Mouse (Mus musculus) ES-E14 (cell line): Measurements from ENCODE around the gene Ubxn10.

Source experiments
- HCFC1 ChIP-seq: IDR thresholded peaks from 2 replicates; pipeline ENCODE4 v1.6.1; 2012; ENCODE audit warnings: low read length, inconsistent platforms, borderline replicate concordance; ENCODE audit not compliant: insufficient read depth
- MAFK ChIP-seq: IDR thresholded peaks from 2 replicates; pipeline ENCODE4 v1.6.1; 2014; ENCODE audit warnings: mild to moderate bottlenecking, low read depth, low read length, inconsistent platforms; ENCODE audit not compliant: insufficient read depth
- ZC3H11A ChIP-seq: IDR thresholded peaks from 2 replicates; pipeline ENCODE4 v1.6.1; 2012; ENCODE audit warnings: low read depth, mild to moderate bottlenecking, inconsistent platforms, low read length, borderline replicate concordance
- ZNF384 ChIP-seq: IDR thresholded peaks from 2 replicates; pipeline ENCODE4 v1.6.1; 2012; ENCODE audit warnings: low read depth, low read length, inconsistent platforms

DNA sequence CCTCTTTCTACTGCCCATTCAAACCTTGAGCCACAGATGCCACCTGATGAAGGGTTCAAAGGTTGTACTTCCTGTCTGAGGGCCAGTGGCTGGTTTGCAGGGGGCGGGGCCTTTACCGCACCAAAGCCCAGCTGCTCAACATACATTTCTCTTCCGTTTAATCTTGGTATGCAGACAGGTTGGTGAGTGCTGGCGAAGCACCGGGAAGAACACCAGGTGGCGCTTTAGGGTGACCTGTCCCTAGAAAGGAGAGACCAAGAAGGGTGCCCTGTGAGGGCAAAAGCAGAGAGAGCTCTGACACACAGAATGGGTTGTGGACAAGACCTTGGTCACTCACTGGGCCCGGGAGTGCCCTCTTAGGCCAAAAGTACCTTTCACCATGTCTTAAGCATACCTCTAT lies 28.3 kb downstream of the Ubxn10 start:
- TF ChIP-seq HCFC1 (no peak), MAFK (no peak), ZC3H11A (no peak), ZNF384 (no peak)
